Mouse (Mus musculus): Measurements from ENCODE around the gene C2cd2l. TPM values are rescaled to one million over a fixed set of nuclear protein-coding genes. Genes with fewer than 3 reads are reported as not detected.
"Not testable (repeated sequence)": the region's sequence is repeated elsewhere in the genome, so short reads cannot be mapped to it uniquely, and the experiment has no call there.

Gene C2cd2l
- polyA plus RNA-seq, 1 experiment from 2014 or later = 6.7 TPM

- peak overlapping the region; percentile 80 for H3K4me3 ChIP-seq (ENCODE audit: low read depth, low read length)
- H3K27me3 ChIP-seq (ENCODE audit: insufficient read depth, low read length) = no peaks in the 10 kb centered on the region
- 0 out of 2 replicates have a peak, but pooled peaks cover 3% of the 10 kb centered on the region for H3K4me1 ChIP-seq (ENCODE audit: insufficient read depth)
- peak overlapping the region; percentile 87 for H3K9ac ChIP-seq
- peak; percentile 51 for ATAC-seq (ENCODE audit: insufficient read depth)
- TF ChIP-seq CTCF (IDR thresholded peaks at IDR 0.05; ENCODE audit: low read depth) = no peak
- H3K4me2 ChIP-seq = peak overlapping the region; percentile 82
- WGBS = 2% methylated on average over 22 of the region's 22 CpGs
- peak overlapping the region; percentile 96 for H3K27ac ChIP-seq (ENCODE audit: low read depth)
- DNase-seq = peak; percentile 79
- H3K9me3 ChIP-seq (ENCODE audit: low read depth, low read length) = no peaks in the 10 kb centered on the region
- H3K36me3 ChIP-seq (ENCODE audit: insufficient read depth) = peaks cover 35% of the 10 kb centered on the region
These were observed 7.1 kb upstream of the C2cd2l start for GRCm38 (mm10) chr9:44327064-44327711.

DNA sequence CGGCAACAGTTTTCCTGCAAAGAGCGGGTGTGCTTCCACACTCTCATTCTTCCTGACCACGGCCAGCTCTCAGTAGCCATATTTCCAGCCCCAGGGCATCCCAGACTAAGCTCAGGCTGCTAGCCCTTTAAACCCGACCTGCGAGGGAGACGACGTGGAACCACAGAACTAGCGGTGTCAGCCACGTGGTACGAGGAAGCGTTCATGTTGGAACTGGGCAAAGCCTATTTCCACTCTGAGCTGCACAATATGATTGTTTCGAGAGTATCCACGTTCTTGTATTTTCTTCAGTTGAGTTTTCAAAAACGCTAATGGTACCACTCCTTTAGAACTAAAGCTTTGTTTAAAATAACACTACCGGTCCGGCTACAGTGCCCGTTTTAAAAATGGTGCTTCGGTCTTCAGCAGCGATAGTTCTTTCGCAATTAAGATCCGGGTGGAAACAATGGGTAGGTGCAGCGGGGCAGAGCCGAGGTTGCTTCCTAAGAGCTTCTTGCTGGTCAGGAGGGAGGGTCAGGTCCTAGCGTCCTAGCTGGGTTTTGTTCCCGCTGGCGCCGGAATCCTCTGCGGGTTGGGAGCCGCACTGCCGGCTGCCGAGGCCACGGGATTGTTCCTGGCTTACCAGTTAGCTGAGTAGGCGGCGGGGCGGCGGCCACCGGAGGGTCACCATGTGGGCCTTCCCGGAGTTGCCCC lies 6.4 kb upstream of the C2cd2l start:
- H3K9me3 ChIP-seq (ENCODE audit: low read depth, low read length) = no peaks in the 10 kb centered on the region
- peaks cover 28% of the 10 kb centered on the region for H3K36me3 ChIP-seq (ENCODE audit: insufficient read depth)
- H3K4me3 ChIP-seq (ENCODE audit: low read depth, low read length) = peak overlapping the region; percentile 80
- H3K27me3 ChIP-seq (ENCODE audit: insufficient read depth, low read length) = no peaks in the 10 kb centered on the region
- 0 out of 2 replicates have a peak, but pooled peaks cover 3% of the 10 kb centered on the region for H3K4me1 ChIP-seq (ENCODE audit: insufficient read depth)
- DNase-seq = peak; percentile 88
- H3K4me2 ChIP-seq = peak overlapping the region; percentile 82
- WGBS = under 1% methylated on average over 38 of the region's 38 CpGs
- TF ChIP-seq CTCF (IDR thresholded peaks at IDR 0.05; ENCODE audit: low read depth) = no peak
- peak overlapping the region; percentile 87 for H3K9ac ChIP-seq
- H3K27ac ChIP-seq (ENCODE audit: low read depth) = peak overlapping the region; percentile 96
- ATAC-seq (ENCODE audit: insufficient read depth) = peak; percentile 92

DNA sequence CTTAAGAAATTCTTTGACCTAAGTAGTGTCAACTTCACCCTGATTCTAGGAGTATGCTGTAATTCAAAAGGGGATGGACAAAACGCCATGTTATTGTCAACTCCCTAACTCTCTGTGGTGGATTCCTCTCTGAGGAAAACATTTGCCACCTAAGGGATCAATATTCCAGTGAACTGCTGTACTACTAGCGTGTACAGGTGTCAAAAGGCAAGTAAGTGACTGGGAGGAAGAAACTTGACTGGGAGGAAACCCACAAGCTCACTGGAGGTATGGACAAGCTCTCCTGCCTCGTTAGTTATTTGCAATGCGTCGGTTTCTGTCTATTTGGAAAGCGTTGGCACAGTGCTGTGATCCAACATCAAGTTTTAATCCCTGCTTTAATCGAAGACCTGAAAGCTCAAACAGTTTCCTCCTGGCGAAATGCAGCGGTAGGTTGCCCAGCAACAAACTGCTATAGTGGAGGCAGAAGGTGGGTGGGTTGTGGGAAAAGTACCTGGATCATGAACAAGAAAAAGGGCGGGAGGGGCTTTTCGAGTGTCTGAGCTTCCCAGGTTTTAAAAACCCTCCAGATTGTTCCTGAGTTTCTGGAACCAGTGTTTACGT lies 5.8 kb upstream of the C2cd2l start, which contains the start of gene Dpagt1:
Gene Dpagt1 (plus strand): TSS at position 252 of the 603 bp plus-strand sequence.
- Histone ChIP-seq H3K36me3 (ENCODE audit: insufficient read depth) (peaks cover 22% of the 10 kb centered on the region), H3K27me3 (ENCODE audit: insufficient read depth, low read length) (no peaks in the 10 kb centered on the region), H3K9me3 (ENCODE audit: low read depth, low read length) (no peaks in the 10 kb centered on the region), H3K4me1 (ENCODE audit: insufficient read depth) (peaks cover 5% of the 10 kb centered on the region; the same call in 1 of the 2 replicates), H3K4me3 (ENCODE audit: low read depth, low read length) (peak within 1 kb of the TSS; percentile 80), H3K27ac (ENCODE audit: low read depth) (peak within 1 kb of the TSS; percentile 96), H3K4me2 (peak within 1 kb of the TSS; percentile 82), H3K9ac (peak within 1 kb of the TSS; percentile 87)
- DNase-seq (no peak), ATAC-seq (ENCODE audit: insufficient read depth) (peak; percentile 50)
- no peak for TF ChIP-seq CTCF (IDR thresholded peaks at IDR 0.05; ENCODE audit: low read depth)
- 2% methylated on average over 12 of the region's 12 CpGs for whole genome bisulfite sequencing

DNA sequence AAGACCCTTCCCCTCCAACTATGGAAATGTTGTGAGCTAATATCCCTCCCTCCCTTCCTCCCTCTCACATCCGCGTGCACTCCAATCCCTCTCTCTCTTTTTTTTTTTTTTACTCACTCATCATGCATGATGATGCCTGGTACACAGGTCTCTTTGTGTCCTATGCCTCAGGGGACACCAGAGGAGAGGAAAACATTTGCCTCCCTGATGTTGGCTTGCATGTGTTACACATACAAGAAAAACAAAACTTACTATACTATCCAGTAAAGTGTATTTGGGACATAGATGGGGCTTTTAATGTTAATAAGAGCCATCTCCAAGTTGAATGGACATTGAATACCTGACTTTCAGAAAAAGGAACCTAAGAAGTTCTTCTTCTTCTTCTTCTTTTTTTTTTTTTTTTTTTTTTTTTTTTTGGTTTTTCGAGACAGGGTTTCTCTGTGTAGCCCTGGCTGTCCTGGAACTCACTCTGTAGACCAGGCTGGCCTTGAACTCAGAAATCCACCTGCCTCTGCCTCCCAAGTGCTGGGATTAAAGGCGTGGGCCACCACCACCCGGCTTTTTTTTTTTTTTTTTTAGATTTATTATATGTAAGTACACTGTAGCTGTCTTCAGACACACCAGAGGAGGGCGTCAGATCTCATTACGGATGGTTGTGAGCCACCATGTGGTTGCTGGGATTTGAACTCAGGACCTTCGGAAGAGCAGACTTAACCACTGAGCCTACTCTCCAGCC lies 5.1 kb upstream of the C2cd2l start:
- WGBS = 62% methylated on average over 5 of the region's 8 CpGs
- peak overlapping the region; percentile 80 for H3K4me3 ChIP-seq (ENCODE audit: low read depth, low read length)
- H3K9me3 ChIP-seq (ENCODE audit: low read depth, low read length); ATAC-seq (ENCODE audit: insufficient read depth); H3K27me3 ChIP-seq (ENCODE audit: insufficient read depth, low read length); DNase-seq; H3K4me1 ChIP-seq (ENCODE audit: insufficient read depth): not testable (repeated sequence)
- H3K36me3 ChIP-seq (ENCODE audit: insufficient read depth) = peaks cover 15% of the 10 kb centered on the region
- H3K27ac ChIP-seq (ENCODE audit: low read depth) = peak overlapping the region; percentile 96
- H3K4me2 ChIP-seq = peak overlapping the region; percentile 82
- peak overlapping the region; percentile 87; the same call in 1 of the 2 replicates for H3K9ac ChIP-seq

DNA sequence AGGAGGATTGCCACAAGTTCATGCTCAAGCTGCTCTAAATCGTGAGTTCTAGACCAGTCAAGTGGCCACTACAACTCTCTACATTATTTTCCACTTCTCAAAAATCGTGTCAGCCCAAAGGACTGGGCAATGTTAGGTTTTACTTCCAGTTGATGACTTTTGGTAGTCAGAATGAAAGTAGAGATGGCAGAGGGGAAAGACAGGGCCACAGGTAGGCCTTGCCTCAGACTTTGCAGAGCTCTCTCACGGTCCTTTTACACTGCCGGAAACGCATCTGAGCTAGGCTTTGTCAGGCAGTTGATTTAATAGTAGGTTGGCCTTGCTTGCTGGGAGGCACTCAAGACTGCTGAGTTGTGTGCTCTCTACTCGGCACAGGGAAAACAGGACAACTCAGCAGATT lies 4.1 kb upstream of the C2cd2l start:
- WGBS = 78% methylated on average over 6 of the region's 6 CpGs
- H3K9me3 ChIP-seq (ENCODE audit: low read depth, low read length) = no peaks in the 10 kb centered on the region

GRCm38 (mm10) chr9:44323656-44324055 lies 3.6 kb upstream of the C2cd2l start:
- 0 out of 2 replicates have a peak, but pooled peaks have one; percentile 5 for TF ChIP-seq CTCF (IDR thresholded peaks at IDR 0.05; ENCODE audit: low read depth)

More for the DNA sequence above, 4.1 kb upstream of the C2cd2l start:
- DNase-seq (no peak), ATAC-seq (ENCODE audit: insufficient read depth) (no peak)
- H3K4me3 ChIP-seq (ENCODE audit: low read depth, low read length) = no peak overlapping the region
- H3K27ac ChIP-seq (ENCODE audit: low read depth) = no peak overlapping the region
- no peak overlapping the region for H3K9ac ChIP-seq
- no peaks in the 10 kb centered on the region for H3K27me3 ChIP-seq (ENCODE audit: insufficient read depth, low read length)
- peaks cover 8% of the 10 kb centered on the region for H3K36me3 ChIP-seq (ENCODE audit: insufficient read depth)
- peaks cover 7% of the 10 kb centered on the region for H3K4me1 ChIP-seq (ENCODE audit: insufficient read depth)
- no peak for TF ChIP-seq CTCF (IDR thresholded peaks at IDR 0.05; ENCODE audit: low read depth)
- no peak overlapping the region for H3K4me2 ChIP-seq

More at GRCm38 (mm10) chr9:44323656-44324055, 3.6 kb upstream of the C2cd2l start:
- whole genome bisulfite sequencing = 67% methylated on average over 4 of the region's 4 CpGs
- not testable (repeated sequence) for DNase-seq; ATAC-seq (ENCODE audit: insufficient read depth); H3K4me3 ChIP-seq (ENCODE audit: low read depth, low read length); H3K27me3 ChIP-seq (ENCODE audit: insufficient read depth, low read length); H3K36me3 ChIP-seq (ENCODE audit: insufficient read depth); H3K9me3 ChIP-seq (ENCODE audit: low read depth, low read length); H3K27ac ChIP-seq (ENCODE audit: low read depth); H3K4me2 ChIP-seq; H3K9ac ChIP-seq
- H3K4me1 ChIP-seq (ENCODE audit: insufficient read depth) = peaks cover 12% of the 10 kb centered on the region

Data from lung, embryonic 14.5 days (tissue).